Mouse (Mus musculus): ENCODE data around the gene Ckm. TPM values are rescaled to one million over a fixed set of nuclear protein-coding genes. Genes with fewer than 3 reads are reported as not detected.

Ckm gene
- total RNA-seq, 2 experiments from 2014 or later: 1.5 TPM; not detected in 1

GRCm38 (mm10) chr7:19462443-19462842, 57.9 kb downstream of the Ckm start:
- ATAC-seq (replicated peaks; ENCODE audit: poor library complexity, severe bottlenecking): no peak

- no peak for ATAC-seq (replicated peaks; ENCODE audit: poor library complexity, severe bottlenecking)
These were observed 58.4 kb downstream of the Ckm start, which contains the start of gene Exoc3l2 for GRCm38 (mm10) chr7:19462884-19463381. Exoc3l2 (plus strand) TSS chr7:19463331.

- ATAC-seq (replicated peaks; ENCODE audit: poor library complexity, severe bottlenecking): no peak
These were observed 60.1 kb downstream of the Ckm start for GRCm38 (mm10) chr7:19464367-19465307.

- ATAC-seq (replicated peaks; ENCODE audit: poor library complexity, severe bottlenecking): no peak
These were observed 62.1 kb downstream of the Ckm start for GRCm38 (mm10) chr7:19466602-19467145.

GRCm38 (mm10) chr7:19467638-19468037, 63.1 kb downstream of the Ckm start:
- peak; percentile 39 for ATAC-seq (replicated peaks; ENCODE audit: poor library complexity, severe bottlenecking)

- ATAC-seq (replicated peaks; ENCODE audit: poor library complexity, severe bottlenecking): peak; percentile 50
These were observed 63.7 kb downstream of the Ckm start for GRCm38 (mm10) chr7:19468279-19468678.

- no peak for ATAC-seq (replicated peaks; ENCODE audit: poor library complexity, severe bottlenecking)
These were observed 64.8 kb downstream of the Ckm start for GRCm38 (mm10) chr7:19469404-19469803.

GRCm38 (mm10) chr7:19470308-19470707, 65.7 kb downstream of the Ckm start:
- no peak for ATAC-seq (replicated peaks; ENCODE audit: poor library complexity, severe bottlenecking)

- ATAC-seq (replicated peaks; ENCODE audit: poor library complexity, severe bottlenecking): peak; percentile 70
These were observed 67.8 kb downstream of the Ckm start for GRCm38 (mm10) chr7:19472403-19472802.

Other genes with a start within 250 kb of the Ckm start
- gene Gipr, start 238.6 kb upstream of the Ckm start, total RNA-seq (2014; fragmentation: Nextera tagmentation): not detected in 2 replicates
- 0.26 TPM in 1 of 2 replicates, not detected in the other for gene Gipr, start 238.6 kb upstream of the Ckm start, total RNA-seq (2017)
- gene Eml2, start 228.4 kb upstream of the Ckm start, total RNA-seq (2014; fragmentation: Nextera tagmentation): 4.1 and 18.1 TPM in 2 replicates
- 10.4 and 22.7 TPM in 2 replicates for gene Eml2, start 228.4 kb upstream of the Ckm start, total RNA-seq (2017)
- not detected in 2 replicates for gene Gpr4, start 192.2 kb upstream of the Ckm start, total RNA-seq (2014; fragmentation: Nextera tagmentation)
- gene Gpr4, start 192.2 kb upstream of the Ckm start, total RNA-seq (2017): not detected in 2 replicates
- gene Opa3, start 176.4 kb upstream of the Ckm start, total RNA-seq (2014; fragmentation: Nextera tagmentation): 20.7 and 35.1 TPM in 2 replicates
- 14.6 and 18.3 TPM in 2 replicates for gene Opa3, start 176.4 kb upstream of the Ckm start, total RNA-seq (2017)
- 60.7 and 70.5 TPM in 2 replicates for gene Vasp, start 133.0 kb upstream of the Ckm start, total RNA-seq (2014; fragmentation: Nextera tagmentation)
- 52.8 and 63.3 TPM in 2 replicates for gene Vasp, start 133.0 kb upstream of the Ckm start, total RNA-seq (2017)
- not detected in 2 replicates for gene Ppm1n, start 124.7 kb upstream of the Ckm start, total RNA-seq (2014; fragmentation: Nextera tagmentation)
- not detected in 2 replicates for gene Ppm1n, start 124.7 kb upstream of the Ckm start, total RNA-seq (2017)
- gene Rtn2, start 122.2 kb upstream of the Ckm start, total RNA-seq (2014; fragmentation: Nextera tagmentation): not detected in 2 replicates
- not detected in 2 replicates for gene Rtn2, start 122.2 kb upstream of the Ckm start, total RNA-seq (2017)
- 8.1 and 13.7 TPM in 2 replicates for gene Fosb, start 94.7 kb upstream of the Ckm start, total RNA-seq (2014; fragmentation: Nextera tagmentation)
- 19.3 and 24.4 TPM in 2 replicates for gene Fosb, start 94.7 kb upstream of the Ckm start, total RNA-seq (2017)
- 12.4 and 42.8 TPM in 2 replicates for gene Ercc1, start 60.0 kb upstream of the Ckm start, total RNA-seq (2014; fragmentation: Nextera tagmentation)
- 29.4 and 34.9 TPM in 2 replicates for gene Ercc1, start 60.0 kb upstream of the Ckm start, total RNA-seq (2017)
- 20.3 and 26.1 TPM in 2 replicates for gene Cd3eap, start 45.3 kb upstream of the Ckm start, total RNA-seq (2014; fragmentation: Nextera tagmentation)
- gene Cd3eap, start 45.3 kb upstream of the Ckm start, total RNA-seq (2017): 23.2 and 39.9 TPM in 2 replicates
- 1.8 and 1.9 TPM in 2 replicates for gene Ppp1r13l, start 45.0 kb upstream of the Ckm start, total RNA-seq (2014; fragmentation: Nextera tagmentation)
- gene Ppp1r13l, start 45.0 kb upstream of the Ckm start, total RNA-seq (2017): 0.26 and 0.57 TPM in 2 replicates
- gene Ercc2, start 22.8 kb upstream of the Ckm start, total RNA-seq (2014; fragmentation: Nextera tagmentation): 10.7 and 26.9 TPM in 2 replicates
- gene Ercc2, start 22.8 kb upstream of the Ckm start, total RNA-seq (2017): 29.8 and 31.9 TPM in 2 replicates
- gene Klc3, start 672 bp upstream of the Ckm start, total RNA-seq (2014; fragmentation: Nextera tagmentation): not detected in 2 replicates
- gene Klc3, start 672 bp upstream of the Ckm start, total RNA-seq (2017): not detected in 2 replicates
- 9.1 and 10.8 TPM in 2 replicates for gene Mark4, start 54.0 kb downstream of the Ckm start, total RNA-seq (2014; fragmentation: Nextera tagmentation)
- gene Mark4, start 54.0 kb downstream of the Ckm start, total RNA-seq (2017): 2.5 and 3.8 TPM in 2 replicates
- 1.0 and 2.5 TPM in 2 replicates for gene Exoc3l2, start 58.6 kb downstream of the Ckm start, total RNA-seq (2014; fragmentation: Nextera tagmentation)
- 0.95 TPM in 1 of 2 replicates, not detected in the other for gene Exoc3l2, start 58.6 kb downstream of the Ckm start, total RNA-seq (2017)
- 3.1 and 4.5 TPM in 2 replicates for gene Bloc1s3, start 103.6 kb downstream of the Ckm start, total RNA-seq (2014; fragmentation: Nextera tagmentation)
- gene Bloc1s3, start 103.6 kb downstream of the Ckm start, total RNA-seq (2017): 0.60 and 1.0 TPM in 2 replicates
- gene Trappc6a, start 103.6 kb downstream of the Ckm start, total RNA-seq (2014; fragmentation: Nextera tagmentation): 75.3 and 83.4 TPM in 2 replicates
- gene Trappc6a, start 103.6 kb downstream of the Ckm start, total RNA-seq (2017): 28.2 and 30.6 TPM in 2 replicates
- not detected in 2 replicates for gene Nkpd1, start 113.1 kb downstream of the Ckm start, total RNA-seq (2014; fragmentation: Nextera tagmentation)
- gene Nkpd1, start 113.1 kb downstream of the Ckm start, total RNA-seq (2017): not detected in 2 replicates
- 29.7 and 32.3 TPM in 2 replicates for gene Ppp1r37, start 158.3 kb downstream of the Ckm start, total RNA-seq (2014; fragmentation: Nextera tagmentation)
- gene Ppp1r37, start 158.3 kb downstream of the Ckm start, total RNA-seq (2017): 11.9 and 17.8 TPM in 2 replicates
- gene Zfp296, start 172.5 kb downstream of the Ckm start, total RNA-seq (2014; fragmentation: Nextera tagmentation): 3.9 and 7.0 TPM in 2 replicates
- gene Zfp296, start 172.5 kb downstream of the Ckm start, total RNA-seq (2017): 3.8 and 3.9 TPM in 2 replicates
- 66.1 and 70.9 TPM in 2 replicates for gene Gemin7, start 172.8 kb downstream of the Ckm start, total RNA-seq (2014; fragmentation: Nextera tagmentation)
- gene Gemin7, start 172.8 kb downstream of the Ckm start, total RNA-seq (2017): 37.8 and 44.3 TPM in 2 replicates
- 24.2 and 40.8 TPM in 2 replicates for gene Clasrp, start 199.7 kb downstream of the Ckm start, total RNA-seq (2014; fragmentation: Nextera tagmentation)
- gene Clasrp, start 199.7 kb downstream of the Ckm start, total RNA-seq (2017): 19.6 TPM in 2 replicates
- gene Relb, start 224.7 kb downstream of the Ckm start, total RNA-seq (2014; fragmentation: Nextera tagmentation): 1.2 TPM in 1 of 2 replicates, not detected in the other
- 1.4 and 1.9 TPM in 2 replicates for gene Relb, start 224.7 kb downstream of the Ckm start, total RNA-seq (2017)